Mouse (Mus musculus) cortical plate, adult 2 months (tissue): ENCODE data around the gene Bbc3.

Source experiments
- CTCF ChIP-seq: fragments of 200-500 bp; IDR thresholded peaks from 2 replicates; pipeline ENCODE4 v1.5.1; 2011; ENCODE audit warnings: mild to moderate bottlenecking, control low read depth, low read length; ENCODE audit not compliant: insufficient read depth; ENCODE audit errors: extremely low read depth
- POLR2A ChIP-seq: fragments of 200-500 bp; IDR thresholded peaks from 2 replicates; pipeline ENCODE4 v1.6.1; 2011; ENCODE audit warnings: mild to moderate bottlenecking, low read length, control low read depth; ENCODE audit not compliant: insufficient read depth; ENCODE audit errors: extremely low read depth

DNA sequence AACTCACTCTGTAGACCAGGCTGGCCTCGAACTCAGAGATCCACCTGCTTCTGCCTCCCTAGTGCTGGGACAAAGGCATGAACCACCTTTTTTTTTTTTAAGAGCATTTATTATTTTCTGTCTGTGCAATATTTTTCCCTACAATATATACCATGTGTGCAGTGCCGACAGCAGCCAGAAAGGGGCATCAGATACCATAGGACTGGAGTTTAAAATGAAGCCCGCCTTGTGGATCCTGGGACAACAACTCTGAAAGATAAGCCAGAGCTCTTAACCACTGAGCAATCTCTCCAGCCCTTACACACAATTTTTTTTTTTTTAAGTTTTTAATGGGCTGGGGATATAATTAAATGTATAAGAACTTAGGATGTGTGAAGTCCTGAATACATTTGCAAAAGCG is 13.8 kb upstream of the Bbc3 start:
- TF ChIP-seq POLR2A (no peak), CTCF (peak; percentile 41; the same call in 1 of the 2 replicates)
